Mouse (Mus musculus): ENCODE measurements around the gene Fermt3. TPM values are rescaled to one million over a fixed set of nuclear protein-coding genes. Genes with fewer than 3 reads are reported as not detected.

Gene Fermt3
- 4.0 and 7.5 TPM in 2 replicates for total RNA-seq (2014; rRNA removed)
- polyA plus RNA-seq (2015; fragmentation: Nextera tagmentation; extraction: Ambion mirVana), result 3.5 and 4.0 TPM in 2 replicates

- peaks cover 47% of the 10 kb centered on the region for H3K36me3 ChIP-seq (ENCODE audit: insufficient read depth, low read length)
- TF ChIP-seq CTCF (IDR thresholded peaks at IDR 0.05; ENCODE audit: low read depth), result no peak
- DNase-seq (ENCODE audit: low spot score) (no peak), ATAC-seq (no peak)
- H3K9me3 ChIP-seq (ENCODE audit: low read length), result no peaks in the 10 kb centered on the region
- no peak within 1 kb of the TSS for H3K4me2 ChIP-seq (ENCODE audit: low read depth, low read length)
- no peak within 1 kb of the TSS for H3K9ac ChIP-seq (replicated peaks; ENCODE audit: low read length)
- peak within 1 kb of the TSS; percentile 15; the same call in 1 of the 2 replicates for H3K27ac ChIP-seq
- H3K27me3 ChIP-seq (ENCODE audit: insufficient read depth, low read length), result no peaks in the 10 kb centered on the region
- no peak within 1 kb of the TSS for H3K4me3 ChIP-seq (ENCODE audit: low read length)
- no peaks in the 10 kb centered on the region for H3K4me1 ChIP-seq (ENCODE audit: insufficient read depth, low read length)
- 89% methylated on average over 5 of the region's 5 CpGs for WGBS
Observed at GRCm38 (mm10) chr19:7019191-7019590, at the start of gene Fermt3. Gene Fermt3 (minus strand): TSS chr19:7019469.

- Histone ChIP-seq H3K4me1 (ENCODE audit: insufficient read depth, low read length) (peaks cover 30% of the 10 kb centered on the region), H3K9ac (replicated peaks; ENCODE audit: low read length) (no peak overlapping the region), H3K4me2 (ENCODE audit: low read depth, low read length) (peak overlapping the region; percentile 24), H3K36me3 (ENCODE audit: insufficient read depth, low read length) (no peaks in the 10 kb centered on the region), H3K27me3 (ENCODE audit: insufficient read depth, low read length) (no peaks in the 10 kb centered on the region), H3K27ac (no peak overlapping the region), H3K9me3 (ENCODE audit: low read length) (no peaks in the 10 kb centered on the region), H3K4me3 (ENCODE audit: low read length) (no peak overlapping the region)
- ATAC-seq (peak; percentile 58), DNase-seq (ENCODE audit: low spot score) (peak; percentile 87)
- peak; percentile 93 for TF ChIP-seq CTCF (IDR thresholded peaks at IDR 0.05; ENCODE audit: low read depth)
- WGBS, result 2% methylated on average over 14 of the region's 14 CpGs
Observed at GRCm38 (mm10) chr19:7068136-7068535, 48.9 kb upstream of the Fermt3 start.

- no peak for DNase-seq (ENCODE audit: low spot score)
- H3K4me1 ChIP-seq (ENCODE audit: insufficient read depth, low read length), result peaks cover 30% of the 10 kb centered on the region
- H3K9me3 ChIP-seq (ENCODE audit: low read length), result no peaks in the 10 kb centered on the region
- peak; percentile 0; the same call in 1 of the 2 replicates for ATAC-seq
- no peaks in the 10 kb centered on the region for H3K27me3 ChIP-seq (ENCODE audit: insufficient read depth, low read length)
- no peak overlapping the region for H3K4me2 ChIP-seq (ENCODE audit: low read depth, low read length)
- 45% methylated on average over 20 of the region's 20 CpGs for WGBS
- no peaks in the 10 kb centered on the region for H3K36me3 ChIP-seq (ENCODE audit: insufficient read depth, low read length)
- H3K4me3 ChIP-seq (ENCODE audit: low read length), result no peak overlapping the region
- TF ChIP-seq CTCF (IDR thresholded peaks at IDR 0.05; ENCODE audit: low read depth), result no peak
- H3K9ac ChIP-seq (replicated peaks; ENCODE audit: low read length), result no peak overlapping the region
- no peak overlapping the region for H3K27ac ChIP-seq
Observed at GRCm38 (mm10) chr19:7067344-7068050, 48.2 kb upstream of the Fermt3 start.

- Histone ChIP-seq H3K36me3 (ENCODE audit: insufficient read depth, low read length) (no peaks in the 10 kb centered on the region), H3K27ac (no peak overlapping the region), H3K9ac (replicated peaks; ENCODE audit: low read length) (no peak overlapping the region; the same call in 1 of the 2 replicates), H3K27me3 (ENCODE audit: insufficient read depth, low read length) (no peaks in the 10 kb centered on the region), H3K9me3 (ENCODE audit: low read length) (no peaks in the 10 kb centered on the region), H3K4me2 (ENCODE audit: low read depth, low read length) (no peak overlapping the region), H3K4me1 (ENCODE audit: insufficient read depth, low read length) (peaks cover 26% of the 10 kb centered on the region), H3K4me3 (ENCODE audit: low read length) (no peak overlapping the region)
- 41% methylated on average over 8 of the region's 8 CpGs for WGBS
- DNase-seq (ENCODE audit: low spot score) (no peak), ATAC-seq (no peak)
- TF ChIP-seq CTCF (IDR thresholded peaks at IDR 0.05; ENCODE audit: low read depth), result no peak
Observed at GRCm38 (mm10) chr19:7066828-7067342, 47.6 kb upstream of the Fermt3 start.

- ATAC-seq (no peak), DNase-seq (ENCODE audit: low spot score) (peak; percentile 65)
- 22% methylated on average over 15 of the region's 15 CpGs for WGBS
- Histone ChIP-seq H3K4me2 (ENCODE audit: low read depth, low read length) (no peak overlapping the region), H3K36me3 (ENCODE audit: insufficient read depth, low read length) (no peaks in the 10 kb centered on the region), H3K4me1 (ENCODE audit: insufficient read depth, low read length) (peaks cover 26% of the 10 kb centered on the region), H3K9ac (replicated peaks; ENCODE audit: low read length) (no peak overlapping the region; the same call in 1 of the 2 replicates), H3K27ac (0 out of 2 replicates have a peak overlapping the region, but pooled peaks have one; percentile 26), H3K9me3 (ENCODE audit: low read length) (no peaks in the 10 kb centered on the region), H3K27me3 (ENCODE audit: insufficient read depth, low read length) (no peaks in the 10 kb centered on the region), H3K4me3 (ENCODE audit: low read length) (no peak overlapping the region)
- TF ChIP-seq CTCF (IDR thresholded peaks at IDR 0.05; ENCODE audit: low read depth), result no peak
Observed at GRCm38 (mm10) chr19:7066034-7066827, 47.0 kb upstream of the Fermt3 start.

GRCm38 (mm10) chr19:7064571-7064970 is 45.3 kb upstream of the Fermt3 start:
- 7% methylated on average over 3 of the region's 3 CpGs for WGBS
- ATAC-seq (peak; percentile 71), DNase-seq (ENCODE audit: low spot score) (peak; percentile 92)
- H3K36me3 ChIP-seq (ENCODE audit: insufficient read depth, low read length), result no peaks in the 10 kb centered on the region
- no peak overlapping the region for H3K4me2 ChIP-seq (ENCODE audit: low read depth, low read length)
- H3K9me3 ChIP-seq (ENCODE audit: low read length), result no peaks in the 10 kb centered on the region
- H3K27me3 ChIP-seq (ENCODE audit: insufficient read depth, low read length), result no peaks in the 10 kb centered on the region
- peak; percentile 100 for TF ChIP-seq CTCF (IDR thresholded peaks at IDR 0.05; ENCODE audit: low read depth)
- no peak overlapping the region for H3K4me3 ChIP-seq (ENCODE audit: low read length)
- H3K9ac ChIP-seq (replicated peaks; ENCODE audit: low read length), result no peak overlapping the region
- peaks cover 23% of the 10 kb centered on the region for H3K4me1 ChIP-seq (ENCODE audit: insufficient read depth, low read length)
- H3K27ac ChIP-seq, result no peak overlapping the region
